Mouse (Mus musculus): ENCODE data around the gene Npnt.

Gene Npnt

DNA sequence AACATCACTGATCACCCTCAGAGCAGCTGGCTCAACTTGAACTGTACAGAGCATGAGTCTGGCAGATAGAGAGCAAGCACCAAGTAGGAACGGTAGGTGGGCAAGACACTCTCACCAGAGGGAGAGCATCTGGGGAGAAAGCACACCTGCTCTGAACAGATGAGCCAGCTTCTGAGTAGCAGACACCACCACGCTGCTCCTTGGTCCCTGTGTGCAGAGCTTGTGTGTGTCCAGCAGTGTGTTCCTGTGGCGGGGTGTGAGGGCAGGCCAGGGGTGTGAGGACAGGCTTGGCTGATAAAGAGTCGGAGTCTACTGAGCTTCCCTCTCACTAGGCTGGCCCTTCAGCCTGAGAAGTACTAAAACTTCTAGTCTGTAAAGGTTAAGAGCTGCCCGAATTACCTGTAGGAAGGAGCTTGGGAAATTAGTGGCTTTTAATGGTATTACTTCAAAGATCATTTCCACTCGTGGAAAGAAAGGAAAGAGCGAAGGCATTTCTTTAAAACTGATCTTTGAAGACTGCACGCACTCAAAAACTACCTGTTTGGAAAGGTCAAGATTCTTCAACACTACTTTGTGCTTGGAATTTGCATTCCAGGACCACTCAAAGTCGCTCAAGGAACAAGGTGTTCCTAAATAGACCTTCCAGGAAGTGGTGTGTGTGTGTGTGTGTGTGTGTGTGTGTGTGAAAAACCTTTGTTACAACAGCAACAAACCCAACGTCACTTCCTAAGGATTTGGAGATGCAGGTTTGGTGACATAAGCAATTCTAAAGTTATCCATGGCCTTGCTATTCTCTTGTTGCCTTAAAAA lies 9.7 kb downstream of the Npnt start:
- no peak for DNase-seq (ENCODE audit: low read depth in 1 of 2, low spot score in 2 of 2)

DNA sequence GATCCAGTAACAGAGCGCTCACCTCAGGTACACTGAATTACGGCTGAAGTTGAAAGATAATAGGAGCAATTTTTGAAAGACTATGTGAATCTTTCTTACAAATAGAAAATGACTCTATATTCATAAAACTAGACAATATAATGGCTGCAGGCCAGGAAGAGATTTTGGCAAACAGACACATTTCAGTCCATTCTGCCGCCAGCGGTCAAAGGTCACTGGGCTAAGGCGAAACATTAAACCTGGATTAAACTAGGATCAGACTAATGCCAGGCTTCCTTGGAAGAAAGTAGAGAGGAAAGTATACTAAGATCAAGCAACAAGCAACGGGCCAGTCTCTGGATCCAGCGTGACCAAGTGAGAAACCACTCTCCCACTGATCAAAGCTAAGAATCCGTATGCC lies 11.1 kb downstream of the Npnt start:
- DNase-seq (ENCODE audit: low read depth in 1 of 2, low spot score in 2 of 2): no peak

DNA sequence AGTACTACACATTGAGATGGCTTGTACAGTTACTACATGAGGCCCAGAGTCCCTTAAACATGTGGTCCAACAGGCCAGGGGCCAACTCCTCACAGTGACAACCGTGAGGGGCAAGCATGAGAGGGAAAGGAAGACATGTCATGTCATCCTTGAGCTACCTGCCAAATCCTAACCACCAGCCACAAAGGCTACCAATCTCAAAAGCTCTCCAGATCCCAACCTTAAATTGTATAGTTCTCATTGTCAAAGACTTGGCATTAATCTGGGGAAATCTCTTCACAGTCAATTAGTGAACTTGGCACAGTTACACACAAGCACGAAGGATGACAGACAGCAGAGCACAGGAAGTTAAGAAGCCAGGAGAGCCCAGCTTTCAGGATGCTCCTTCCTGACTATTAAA lies 15.4 kb downstream of the Npnt start:
- no peak for DNase-seq (ENCODE audit: low read depth in 1 of 2, low spot score in 2 of 2)

DNA sequence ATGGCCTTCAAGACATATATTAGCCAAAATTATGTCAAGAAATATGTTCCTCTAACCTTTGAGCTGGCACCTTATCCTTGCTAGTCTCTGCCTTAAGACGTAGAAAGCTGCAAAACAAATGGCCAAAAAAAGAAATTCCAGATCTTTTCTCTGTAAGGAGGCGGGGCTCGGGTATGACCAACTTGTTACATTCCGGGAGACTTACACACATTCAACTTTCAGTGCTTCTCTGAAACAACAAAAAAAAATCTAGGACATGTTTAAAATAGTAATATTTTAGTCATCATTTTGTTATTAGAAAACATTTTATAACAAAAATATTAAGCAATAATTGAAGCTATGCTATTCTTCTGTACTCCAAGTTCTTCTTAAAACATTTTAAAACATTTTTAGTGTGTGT lies 18.6 kb downstream of the Npnt start:
- no peak for DNase-seq (ENCODE audit: low read depth in 1 of 2, low spot score in 2 of 2)

DNA sequence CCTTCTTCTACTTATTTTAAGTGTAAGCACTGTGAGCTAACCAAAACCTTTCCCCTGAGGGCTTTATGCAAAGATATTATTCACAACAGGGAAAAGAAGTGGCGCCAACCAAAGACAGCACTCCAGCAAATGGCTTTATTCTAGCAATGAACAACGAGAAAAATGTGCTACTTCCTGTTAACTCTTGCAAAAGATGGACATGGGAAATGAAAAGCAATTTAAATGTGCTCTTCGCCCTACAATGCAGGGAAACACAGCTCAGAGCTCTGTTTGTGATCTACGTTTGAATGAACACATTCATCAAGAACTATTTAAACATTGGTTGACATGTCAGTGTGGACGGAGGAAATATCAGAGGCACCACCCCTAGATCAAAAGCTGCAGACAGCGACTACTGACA lies 20.2 kb downstream of the Npnt start:
- DNase-seq (ENCODE audit: low read depth in 1 of 2, low spot score in 2 of 2): no peak

DNA sequence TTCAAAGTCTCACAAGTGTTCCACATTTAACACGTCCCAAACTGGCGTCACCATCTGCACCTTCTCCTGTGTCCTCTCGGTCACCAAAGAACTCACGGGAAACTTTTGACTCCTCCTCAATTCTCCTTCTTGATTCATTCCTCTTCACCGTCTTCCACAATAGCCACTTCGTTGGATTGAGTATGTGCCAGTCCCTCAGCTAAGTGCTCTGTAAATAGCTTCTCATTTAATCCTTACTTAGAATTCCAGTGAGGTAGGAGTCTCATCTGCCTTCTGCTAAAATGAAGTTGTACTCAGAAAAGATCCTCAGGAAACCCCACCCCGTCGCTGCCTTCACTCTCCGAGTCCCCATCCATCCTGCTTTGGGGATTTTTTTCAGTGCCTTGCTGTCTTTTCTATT lies 21.9 kb downstream of the Npnt start:
- no peak for DNase-seq (ENCODE audit: low read depth in 1 of 2, low spot score in 2 of 2)

DNA sequence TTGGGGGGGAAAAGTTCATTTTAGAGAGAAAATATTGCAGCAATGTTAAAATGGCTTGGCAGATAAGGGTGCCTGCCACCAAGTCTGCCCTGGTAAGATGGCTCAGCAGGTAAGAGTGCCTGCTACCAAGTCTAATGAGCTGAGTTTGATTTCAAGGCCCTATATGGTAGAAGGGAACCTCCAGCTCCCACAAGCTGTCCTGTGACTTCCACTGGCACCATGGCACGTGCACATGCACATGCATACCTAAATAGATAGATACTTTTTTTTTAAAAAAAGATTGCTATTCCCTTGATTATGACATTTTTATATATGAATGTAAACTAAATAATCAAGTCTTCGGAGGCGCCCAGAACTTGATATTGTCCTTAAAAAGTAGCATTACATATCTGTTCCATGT lies 30.3 kb downstream of the Npnt start:
- no peak for DNase-seq (ENCODE audit: low read depth in 1 of 2, low spot score in 2 of 2)

DNA sequence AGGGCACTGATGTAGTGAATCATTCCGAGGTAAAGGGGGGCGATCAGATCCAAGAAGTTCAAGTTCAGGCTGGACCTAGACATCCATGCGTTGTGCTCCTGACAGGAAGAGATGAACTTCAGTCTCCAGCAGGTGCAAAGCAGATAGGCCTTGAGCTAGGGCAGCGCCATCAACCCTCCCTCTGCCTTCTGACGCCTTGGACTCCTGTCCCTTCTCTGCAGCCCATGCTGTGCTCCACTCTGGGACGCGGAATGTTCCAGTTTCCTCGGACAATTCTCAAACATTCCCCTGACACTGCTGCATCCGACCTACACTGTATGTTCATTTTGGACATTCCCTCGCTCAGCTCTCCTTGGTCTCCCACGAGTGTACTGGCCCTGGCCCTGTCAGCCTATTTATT lies 30.9 kb downstream of the Npnt start:
- no peak for DNase-seq (ENCODE audit: low read depth in 1 of 2, low spot score in 2 of 2)

DNA sequence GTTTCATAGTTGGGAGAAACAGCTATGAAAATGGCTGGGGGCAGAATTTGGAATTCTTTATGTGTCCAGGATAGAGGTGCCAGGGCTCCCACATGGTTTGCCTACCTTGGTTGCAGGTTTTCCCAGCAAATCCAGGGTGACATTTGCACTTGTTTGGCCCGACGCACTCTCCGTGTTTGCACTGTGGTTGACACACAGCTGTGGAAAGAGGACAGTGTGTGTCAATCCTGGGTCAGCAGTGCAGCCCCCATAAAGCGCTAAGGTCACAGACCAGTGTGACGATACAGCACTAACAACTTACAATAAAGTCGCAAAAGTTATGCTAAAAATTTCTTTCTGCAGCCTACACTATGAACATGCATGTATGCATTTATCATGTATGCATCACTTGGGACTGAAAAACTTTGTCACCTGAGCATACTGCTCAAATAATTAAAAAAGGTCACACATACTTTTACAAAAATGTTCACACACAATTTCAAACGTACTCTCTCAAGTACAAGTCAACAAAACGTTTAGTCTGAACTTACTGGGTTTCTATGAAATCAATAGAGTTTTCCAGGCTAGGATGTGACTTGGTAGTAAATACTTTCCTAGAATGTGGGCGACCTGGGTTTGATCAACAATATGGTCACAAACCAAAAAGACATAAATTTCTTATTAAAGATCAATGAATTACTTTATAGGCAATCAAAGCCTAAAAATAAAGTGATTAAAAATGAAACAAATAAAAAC lies 32.6 kb downstream of the Npnt start:
- no peak for DNase-seq (ENCODE audit: low read depth in 1 of 2, low spot score in 2 of 2)

DNA sequence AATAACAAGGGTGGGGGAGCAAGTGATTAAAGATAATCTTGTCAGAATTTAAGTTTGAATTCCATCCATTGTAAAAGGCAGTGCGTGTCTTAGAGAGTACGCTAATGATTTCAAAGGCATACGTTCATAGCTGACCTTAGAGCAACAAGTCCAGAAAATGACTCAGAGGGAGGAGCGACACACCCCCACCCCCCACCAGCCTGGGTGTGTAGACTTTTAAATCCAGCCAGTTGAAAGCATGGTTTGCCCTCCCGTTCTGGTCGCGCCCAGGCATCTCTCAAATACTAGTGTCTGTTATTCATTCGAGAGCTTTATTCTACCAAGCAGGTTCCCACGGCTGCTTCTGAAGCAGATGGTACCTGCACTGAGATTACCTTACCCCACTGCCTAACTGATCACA lies 34.4 kb downstream of the Npnt start:
- no peak for DNase-seq (ENCODE audit: low read depth in 1 of 2, low spot score in 2 of 2)

DNA sequence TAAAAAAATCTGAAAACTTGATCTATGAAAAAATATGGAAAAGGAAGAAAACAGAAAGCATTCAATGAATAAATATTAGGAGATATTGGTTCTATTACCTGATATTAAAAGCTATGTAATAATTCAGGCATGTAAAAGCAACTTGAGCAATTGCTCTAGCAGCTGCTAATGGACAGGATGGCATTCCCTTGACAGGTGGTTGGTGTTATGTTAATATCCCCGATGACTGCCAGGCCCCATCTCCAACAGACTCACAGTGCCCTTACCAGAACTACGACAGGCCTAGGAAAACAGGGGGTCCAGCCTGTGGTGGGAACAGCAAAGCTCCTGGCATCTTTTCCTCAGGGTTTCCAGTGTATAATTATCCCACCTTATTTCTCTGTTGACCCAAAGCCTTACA lies 37.7 kb downstream of the Npnt start:
- no peak for DNase-seq (ENCODE audit: low read depth in 1 of 2, low spot score in 2 of 2)

DNA sequence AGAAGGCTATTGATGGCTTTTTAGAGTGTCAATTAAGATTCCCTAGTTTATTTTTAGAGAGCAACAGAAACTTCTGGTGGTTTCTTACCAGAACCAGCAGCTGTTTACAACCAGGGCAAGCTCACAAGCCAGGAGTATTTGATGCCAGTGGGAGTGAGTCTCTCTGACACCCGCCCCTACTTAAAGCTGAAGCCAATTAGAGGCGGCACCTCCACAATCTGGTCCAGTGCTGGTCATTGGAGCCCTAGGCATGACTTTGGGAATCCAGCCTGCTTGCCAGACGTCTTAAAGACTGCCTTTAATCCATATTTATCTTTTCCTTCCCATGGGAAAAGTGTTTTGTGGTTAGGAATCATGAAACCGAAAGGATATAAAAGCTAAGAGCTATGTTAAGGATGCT lies 38.4 kb downstream of the Npnt start:
- no peak for DNase-seq (ENCODE audit: low read depth in 1 of 2, low spot score in 2 of 2)

DNA sequence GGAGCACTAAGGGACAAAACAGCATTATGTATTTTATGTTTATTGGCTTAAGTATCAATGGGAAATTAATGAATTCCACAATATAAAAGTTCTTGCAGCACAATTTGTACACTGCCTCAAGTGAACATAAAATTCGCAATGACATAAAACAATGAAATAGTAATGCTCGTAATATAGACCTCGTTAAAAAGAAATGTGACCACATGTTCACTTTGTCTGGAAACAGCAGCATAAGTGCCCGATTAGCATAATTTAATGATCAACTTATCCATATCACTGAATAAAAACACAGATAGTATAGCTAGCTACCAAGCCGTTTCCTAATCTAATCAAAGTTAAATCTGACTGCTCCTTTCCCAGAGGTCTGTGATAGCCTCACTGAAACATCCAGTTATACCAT lies 39.4 kb downstream of the Npnt start:
- no peak for DNase-seq (ENCODE audit: low read depth in 1 of 2, low spot score in 2 of 2)

DNA sequence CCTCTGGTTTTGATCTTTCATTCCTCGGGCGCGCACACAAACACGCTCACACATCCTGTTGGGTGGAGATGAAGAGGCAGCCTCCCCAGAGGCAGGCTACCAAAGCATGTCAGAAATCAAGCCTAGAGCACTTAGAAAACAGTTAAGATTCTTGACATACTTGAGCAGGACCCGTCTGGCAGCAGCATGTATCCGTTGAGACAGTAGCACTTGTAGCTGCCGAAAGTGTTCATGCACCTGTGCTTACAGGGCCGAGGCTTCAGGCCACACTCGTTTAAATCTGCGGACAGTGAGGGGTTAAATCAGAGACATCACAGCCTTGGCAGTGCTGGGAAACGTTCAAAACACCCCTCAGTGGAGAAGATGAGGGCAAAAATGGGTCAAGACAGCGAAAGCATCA lies 40.4 kb downstream of the Npnt start:
- no peak for DNase-seq (ENCODE audit: low read depth in 1 of 2, low spot score in 2 of 2)

DNA sequence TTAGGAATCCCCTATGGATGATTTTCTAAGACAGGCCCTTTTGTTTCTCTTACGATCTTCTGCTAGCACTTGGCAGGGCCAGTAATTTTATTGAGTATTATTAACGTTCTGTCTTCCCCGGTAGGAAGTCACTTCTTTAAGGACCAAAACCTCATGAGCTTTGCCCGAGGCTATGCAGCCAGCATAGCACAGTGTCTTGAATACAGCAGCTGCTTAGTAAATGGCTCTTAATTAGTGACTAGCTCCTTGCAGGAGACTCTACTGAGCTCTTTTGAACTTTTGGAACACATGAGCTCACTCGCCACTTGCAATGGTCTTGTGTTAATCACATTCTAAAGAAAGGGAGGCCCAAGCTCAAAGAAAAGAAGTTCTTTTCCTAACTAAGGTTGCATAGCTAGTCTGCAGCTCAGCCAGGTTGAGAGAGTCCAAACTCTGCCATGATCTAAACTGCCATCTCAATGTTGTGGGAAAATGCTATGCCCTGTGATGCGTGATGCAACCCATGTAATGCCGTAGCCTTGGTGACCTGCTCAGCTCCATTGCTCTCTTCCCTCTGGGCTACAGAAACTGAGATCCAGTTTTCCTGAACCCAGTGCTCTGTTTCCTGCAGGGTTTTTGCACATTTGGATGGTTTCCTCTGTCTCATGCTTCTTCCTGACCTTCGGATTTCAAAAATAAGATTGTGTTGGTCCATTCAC lies 42.4 kb downstream of the Npnt start:
- no peak for DNase-seq (ENCODE audit: low read depth in 1 of 2, low spot score in 2 of 2)

DNA sequence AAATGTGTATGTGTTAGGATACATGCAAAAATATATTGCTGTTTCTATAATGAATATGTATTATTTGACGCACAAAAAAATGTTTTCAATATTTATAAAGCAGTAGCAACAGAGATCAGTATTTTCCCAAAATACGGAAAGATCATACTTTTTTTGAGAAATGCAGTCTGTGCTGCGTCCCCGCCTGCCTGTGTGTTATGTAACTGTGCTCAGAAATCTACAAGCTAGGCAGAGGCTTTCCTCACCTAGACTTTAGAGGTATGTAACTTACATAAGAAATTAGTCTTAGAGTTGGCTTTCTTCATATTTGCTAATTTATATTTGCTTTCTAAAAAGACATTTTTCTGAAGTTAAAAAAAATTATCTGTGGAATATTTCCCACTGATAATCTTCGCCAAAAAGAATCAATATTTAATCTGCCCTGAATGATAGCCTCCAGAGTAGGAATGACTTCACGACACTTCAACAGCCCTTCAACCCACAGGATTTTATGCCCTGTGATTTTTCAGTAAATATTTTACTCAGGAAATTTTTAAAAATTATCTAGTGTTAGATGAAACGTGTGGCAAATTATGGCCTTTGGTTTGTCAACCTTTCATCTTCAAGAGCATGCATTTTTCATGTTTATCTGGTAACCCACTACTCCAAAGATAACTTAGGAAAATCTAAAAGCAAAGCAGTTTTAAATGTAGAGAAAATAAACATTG lies 44.7 kb downstream of the Npnt start:
- DNase-seq (ENCODE audit: low read depth in 1 of 2, low spot score in 2 of 2): no peak

DNA sequence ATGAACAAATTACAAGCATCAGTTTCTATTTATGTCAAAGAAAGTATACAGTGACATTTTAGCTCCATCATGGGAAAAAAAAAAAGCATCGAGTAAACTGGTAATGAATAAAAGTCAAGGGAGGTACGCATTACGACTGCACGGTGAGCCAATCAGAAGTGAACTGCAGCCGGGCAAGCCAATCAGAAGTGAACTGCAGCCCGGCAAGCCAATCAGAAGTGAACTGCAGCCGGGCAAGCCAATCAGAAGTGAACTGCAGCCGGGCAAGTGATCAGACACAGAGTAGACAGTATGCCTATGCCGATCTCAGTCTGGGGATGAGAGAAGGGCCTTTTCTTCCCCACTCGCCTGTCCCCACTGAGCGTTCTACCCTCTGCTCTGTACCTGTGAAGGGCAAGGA lies 46.7 kb downstream of the Npnt start:
- DNase-seq (ENCODE audit: low read depth in 1 of 2, low spot score in 2 of 2): no peak

DNA sequence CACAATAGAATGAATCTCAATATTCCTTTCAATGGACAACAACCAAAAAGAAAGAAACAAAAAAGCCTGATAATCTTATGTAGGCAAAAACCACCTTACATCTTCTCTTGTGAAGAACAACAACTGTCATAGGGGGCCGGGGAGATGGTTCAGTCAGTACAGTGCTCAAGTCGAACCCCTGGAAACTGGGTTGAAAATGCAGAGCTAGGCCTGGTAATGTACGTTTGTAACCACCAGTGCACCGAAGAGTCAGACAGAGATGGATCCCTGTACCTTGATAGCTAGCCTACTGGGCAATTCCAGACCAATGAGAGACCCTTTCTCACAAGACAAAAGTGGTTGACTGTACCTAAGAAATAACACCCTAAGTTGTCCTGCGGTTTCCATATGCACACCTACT lies 47.2 kb downstream of the Npnt start:
- DNase-seq (ENCODE audit: low read depth in 1 of 2, low spot score in 2 of 2): no peak

DNA sequence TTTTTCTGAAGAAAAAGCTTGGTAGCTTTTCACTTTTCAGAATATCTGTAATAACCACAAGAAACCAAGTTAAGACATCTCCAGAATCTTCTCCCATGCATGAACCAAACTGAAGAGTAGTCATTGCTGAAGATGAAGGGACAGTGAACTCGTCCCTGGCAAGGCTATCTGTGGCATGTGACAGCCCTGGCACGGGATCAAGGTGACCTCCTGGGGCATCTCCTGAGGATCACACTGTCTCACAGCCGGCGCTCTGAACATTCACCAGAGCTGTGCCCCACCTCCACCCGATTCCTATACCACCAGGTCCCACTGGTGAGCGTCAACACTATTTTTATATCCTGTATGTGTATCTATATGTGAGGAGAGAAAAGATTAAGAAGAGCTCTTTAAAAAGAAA lies 47.9 kb downstream of the Npnt start:
- DNase-seq (ENCODE audit: low read depth in 1 of 2, low spot score in 2 of 2): no peak

DNA sequence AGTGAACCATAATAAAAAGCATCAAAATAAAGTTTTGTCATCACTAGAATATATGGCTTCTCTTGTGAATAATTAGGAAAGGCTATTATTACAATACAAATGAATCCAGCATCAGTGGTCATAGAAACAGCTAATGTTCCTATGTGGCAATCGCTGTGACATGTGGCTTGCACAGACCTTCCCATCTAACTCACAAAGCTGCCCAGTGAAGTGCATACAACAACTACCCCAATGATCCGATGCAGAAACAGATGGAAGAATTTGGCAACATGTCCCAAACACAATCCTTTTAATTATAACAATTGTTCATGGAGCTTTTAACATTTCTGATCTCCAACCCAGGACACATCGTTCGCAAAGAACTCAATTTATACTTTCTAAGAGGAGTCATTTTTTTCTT lies 52.2 kb downstream of the Npnt start:
- DNase-seq (ENCODE audit: low read depth in 1 of 2, low spot score in 2 of 2): no peak

DNA sequence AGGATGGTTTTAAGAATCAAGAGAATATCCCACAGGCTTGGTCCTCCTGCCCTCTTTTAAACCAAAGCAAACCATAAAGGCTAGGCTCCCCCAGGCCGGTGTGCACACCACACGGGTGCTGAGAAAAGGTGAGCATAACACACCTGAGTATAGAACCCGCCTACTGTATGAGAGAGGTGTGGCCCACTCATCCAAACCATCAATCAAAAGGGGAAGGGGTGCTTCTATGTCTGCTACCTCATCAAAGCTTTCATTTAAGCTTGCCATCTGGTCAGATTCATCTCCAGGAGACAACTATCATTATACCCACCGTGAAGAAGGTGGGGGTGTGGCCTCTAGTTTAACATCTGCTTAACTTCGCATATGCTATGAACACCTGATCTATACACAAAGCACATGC lies 52.7 kb downstream of the Npnt start:
- no peak for DNase-seq (ENCODE audit: low read depth in 1 of 2, low spot score in 2 of 2)

DNA sequence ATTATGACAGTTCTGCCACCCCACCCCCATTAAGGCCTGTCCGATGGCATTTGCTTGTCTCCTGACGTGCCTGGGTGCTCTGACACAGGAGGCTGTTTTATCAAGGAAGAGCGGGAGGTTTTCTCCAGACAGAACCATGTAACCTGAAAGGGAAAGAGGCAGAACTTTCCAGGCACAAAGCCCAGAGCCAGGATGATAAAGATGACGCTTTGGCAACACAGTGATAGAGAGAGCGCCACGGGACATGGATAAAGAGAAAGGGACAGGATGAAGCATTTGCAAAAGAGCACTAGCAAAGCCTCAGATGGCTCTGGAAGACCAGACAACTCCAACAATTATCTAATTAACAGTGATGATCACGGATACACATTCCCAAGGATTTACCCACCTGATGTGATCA lies 56.0 kb downstream of the Npnt start:
- no peak for DNase-seq (ENCODE audit: low read depth in 1 of 2, low spot score in 2 of 2)
